Mouse (Mus musculus) cortical plate, adult 2 months (tissue): Measurements from ENCODE around the gene Vsir. TPM values are rescaled to one million over a fixed set of nuclear protein-coding genes. Genes with fewer than 3 reads are reported as not detected.

Experiments used
- H3K27ac ChIP-seq: fragments of 200-500 bp; 2 replicates; pipeline ENCODE4 v1.5.1; 2012; ENCODE audit warnings: low read length, control low read depth, inconsistent platforms; ENCODE audit not compliant: insufficient read depth
- H3K4me1 ChIP-seq: fragments of 200-500 bp; 2 replicates; pipeline ENCODE4 v1.6.1; 2011; ENCODE audit warnings: low read length; ENCODE audit not compliant: control insufficient read depth, insufficient read depth
- H3K4me3 ChIP-seq: fragments of 200-500 bp; 2 replicates; pipeline ENCODE4 v1.5.1; 2011; ENCODE audit warnings: mild to moderate bottlenecking, low read length, control low read depth; ENCODE audit not compliant: insufficient read depth
- CTCF ChIP-seq: fragments of 200-500 bp; IDR thresholded peaks from 2 replicates; pipeline ENCODE4 v1.5.1; 2011; ENCODE audit warnings: mild to moderate bottlenecking, control low read depth, low read length; ENCODE audit not compliant: insufficient read depth; ENCODE audit errors: extremely low read depth
- POLR2A ChIP-seq: fragments of 200-500 bp; IDR thresholded peaks from 2 replicates; pipeline ENCODE4 v1.6.1; 2011; ENCODE audit warnings: mild to moderate bottlenecking, low read length, control low read depth; ENCODE audit not compliant: insufficient read depth; ENCODE audit errors: extremely low read depth
- polyA plus RNA-seq: library from polyadenylated mRNA; depleted of rRNA; stranded (reverse); fragments of >200 nt; gene quantifications from 2 replicates; pipeline ENCODE4 v1.2.3, GENCODE M21; 2012

The Vsir gene
- polyA plus RNA-seq, 1 experiment = 37.6 TPM

- TF ChIP-seq CTCF (no peak), POLR2A (no peak)
- H3K4me1 ChIP-seq = peaks cover 5% of the 10 kb centered on the region; the same call in 1 of the 2 replicates
- no peak overlapping the region for H3K27ac ChIP-seq
- no peak overlapping the region for H3K4me3 ChIP-seq
These were observed 27.4 kb downstream of the Vsir start for GRCm38 (mm10) chr10:60373937-60374578.

- Histone ChIP-seq H3K4me1 (0 out of 2 replicates have a peak, but pooled peaks cover 1% of the 10 kb centered on the region), H3K27ac (no peak overlapping the region), H3K4me3 (no peak overlapping the region)
- TF ChIP-seq CTCF = no peak
- no peak for TF ChIP-seq POLR2A
These were observed 30.1 kb downstream of the Vsir start for GRCm38 (mm10) chr10:60376704-60377103.

GRCm38 (mm10) chr10:60379419-60379957 is 32.8 kb downstream of the Vsir start:
- no peak overlapping the region for H3K4me3 ChIP-seq
- H3K27ac ChIP-seq = no peak overlapping the region
- TF ChIP-seq POLR2A (no peak), CTCF (no peak)
- H3K4me1 ChIP-seq = no peaks in the 10 kb centered on the region

DNA sequence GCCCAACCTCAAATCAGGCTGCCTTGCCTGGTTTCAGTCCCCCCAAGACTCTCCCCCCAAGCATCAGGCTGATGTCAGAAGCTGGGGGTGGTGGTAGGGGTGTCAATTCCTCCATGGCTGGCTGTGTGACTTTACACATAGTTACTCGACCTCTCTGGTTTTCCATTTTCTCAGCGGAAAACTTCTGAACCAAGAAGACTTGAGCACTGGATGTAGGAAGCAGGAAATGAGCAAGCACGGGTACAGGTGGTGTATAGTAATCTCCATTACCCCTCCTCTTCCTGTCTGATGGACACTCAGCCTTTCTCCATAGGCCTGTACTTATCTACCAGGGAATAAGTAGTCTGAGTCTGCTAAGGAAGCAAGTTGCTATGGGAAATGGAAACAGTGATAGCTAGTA is 33.6 kb downstream of the Vsir start:
- Histone ChIP-seq H3K4me3 (no peak overlapping the region), H3K4me1 (no peaks in the 10 kb centered on the region), H3K27ac (no peak overlapping the region)
- no peak for TF ChIP-seq CTCF
- no peak for TF ChIP-seq POLR2A

DNA sequence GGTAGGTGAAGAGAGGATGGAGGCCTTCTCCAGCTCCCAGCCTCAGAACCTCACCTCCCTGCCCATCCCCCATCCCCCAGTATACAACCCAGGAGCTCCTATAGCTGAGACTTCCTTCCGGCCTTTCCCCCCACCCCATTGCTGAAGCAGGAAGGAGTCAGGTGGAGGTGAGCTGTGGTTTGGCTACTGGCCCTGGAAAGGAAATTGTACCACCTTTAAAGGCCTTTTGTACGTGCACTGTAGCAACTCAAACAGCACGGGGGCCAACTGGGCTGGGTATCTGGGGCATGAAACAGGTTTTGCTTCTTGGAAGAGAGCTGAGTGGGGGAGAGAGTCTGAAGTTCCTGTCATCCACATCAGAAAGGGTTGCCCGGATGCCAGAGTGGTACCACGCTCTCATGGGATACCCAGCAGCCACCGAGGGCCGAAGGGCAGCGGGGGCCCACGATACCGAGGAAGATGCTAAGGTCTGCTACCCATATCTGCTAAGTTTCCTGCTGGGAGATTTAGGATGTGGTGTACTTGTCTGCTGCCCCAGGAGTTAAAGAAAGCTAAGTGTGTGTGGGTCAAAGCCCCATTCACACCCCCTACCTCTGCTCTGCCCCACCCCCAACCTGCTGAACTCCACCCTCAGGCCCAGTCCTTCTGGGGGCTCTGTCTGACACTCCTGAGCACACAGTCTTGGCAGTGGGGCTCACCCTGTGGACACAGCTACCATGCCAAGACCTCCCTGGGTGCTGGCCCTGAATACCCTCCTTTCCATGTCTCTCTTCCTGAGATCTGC is 34.7 kb downstream of the Vsir start:
- Histone ChIP-seq H3K27ac (no peak overlapping the region), H3K4me3 (no peak overlapping the region)

DNA sequence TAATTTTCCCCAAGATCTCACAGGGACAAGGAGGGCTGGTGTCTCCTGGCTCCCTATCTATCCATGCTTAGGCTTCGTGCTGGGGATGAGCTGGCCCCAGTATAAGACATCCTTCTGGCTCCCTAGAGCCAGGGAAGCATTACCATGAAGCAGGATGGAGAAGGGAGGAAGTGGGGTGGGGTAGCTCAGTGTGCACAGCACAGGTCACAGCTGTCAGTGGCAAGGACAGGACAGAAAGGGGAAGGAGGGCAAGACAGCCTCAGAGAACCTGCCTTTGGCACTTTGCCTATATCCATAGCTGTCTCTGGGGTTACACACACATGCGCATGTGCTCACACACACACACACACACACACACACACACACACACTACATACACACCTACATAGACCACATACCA is 41.7 kb downstream of the Vsir start:
- Histone ChIP-seq H3K4me1 (no peaks in the 10 kb centered on the region), H3K27ac (no peak overlapping the region), H3K4me3 (no peak overlapping the region)
- TF ChIP-seq CTCF (no peak), POLR2A (no peak)

More for the DNA sequence above, 34.7 kb downstream of the Vsir start:
- no peaks in the 10 kb centered on the region for H3K4me1 ChIP-seq
- TF ChIP-seq CTCF (no peak), POLR2A (no peak)

DNA sequence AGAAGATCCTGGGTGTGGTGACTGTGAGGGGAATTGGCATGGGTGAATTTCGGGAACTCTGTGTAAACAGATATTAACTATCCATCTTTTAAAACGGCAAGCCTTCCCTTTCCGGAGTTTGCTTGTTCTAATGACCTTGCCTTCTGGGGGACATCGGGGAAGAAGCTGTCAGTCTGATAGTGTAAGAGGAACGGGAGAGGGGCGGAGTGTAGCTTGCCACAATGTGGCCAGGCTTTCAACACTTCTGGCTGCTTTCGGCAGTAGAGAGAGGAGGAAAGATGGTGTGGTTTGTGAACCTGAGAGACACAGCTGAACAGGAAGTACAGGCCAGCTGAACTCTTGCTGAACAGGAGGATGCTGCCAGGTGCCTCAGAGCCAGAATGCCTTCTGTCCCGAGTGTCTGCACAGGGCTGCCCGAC is 42.8 kb downstream of the Vsir start:
- Histone ChIP-seq H3K4me1 (no peaks in the 10 kb centered on the region), H3K4me3 (no peak overlapping the region), H3K27ac (no peak overlapping the region)
- TF ChIP-seq POLR2A (no peak), CTCF (no peak)

DNA sequence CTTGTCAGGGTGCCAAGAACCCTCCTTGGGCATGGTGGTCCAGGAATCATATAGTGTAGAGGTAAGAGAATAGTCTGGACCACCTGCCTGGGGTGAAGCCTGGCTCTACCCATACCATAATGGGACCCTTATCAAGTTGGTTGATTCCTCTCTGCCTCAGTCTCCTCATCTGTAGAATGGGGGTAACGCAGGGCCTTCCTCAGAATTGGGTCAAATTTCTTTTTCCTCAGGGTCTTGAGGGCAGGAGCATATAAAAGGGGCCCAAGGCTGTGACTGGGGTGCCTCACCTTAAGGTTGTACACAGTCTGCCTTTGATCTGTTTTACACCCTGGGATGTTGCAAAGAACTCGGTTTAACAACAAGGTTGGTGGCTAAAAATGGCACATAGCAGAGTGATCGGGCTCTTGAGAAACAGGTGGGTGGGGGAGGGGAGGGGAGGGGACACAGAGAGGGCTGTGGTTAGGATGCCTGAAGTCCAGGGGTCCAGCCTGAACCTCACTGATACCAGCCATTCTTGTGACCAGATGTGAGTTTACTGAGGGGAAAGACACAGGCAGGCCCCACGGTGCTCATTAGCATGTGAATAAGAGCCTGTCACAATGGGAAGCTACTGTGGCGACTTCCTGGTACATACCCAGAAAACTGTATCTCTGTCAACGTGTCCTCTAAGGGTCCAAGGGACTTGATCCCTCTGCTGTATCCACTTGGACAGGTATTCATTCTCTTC is 43.7 kb downstream of the Vsir start:
- Histone ChIP-seq H3K4me1 (no peaks in the 10 kb centered on the region), H3K4me3 (no peak overlapping the region), H3K27ac (no peak overlapping the region)
- no peak for TF ChIP-seq CTCF

DNA sequence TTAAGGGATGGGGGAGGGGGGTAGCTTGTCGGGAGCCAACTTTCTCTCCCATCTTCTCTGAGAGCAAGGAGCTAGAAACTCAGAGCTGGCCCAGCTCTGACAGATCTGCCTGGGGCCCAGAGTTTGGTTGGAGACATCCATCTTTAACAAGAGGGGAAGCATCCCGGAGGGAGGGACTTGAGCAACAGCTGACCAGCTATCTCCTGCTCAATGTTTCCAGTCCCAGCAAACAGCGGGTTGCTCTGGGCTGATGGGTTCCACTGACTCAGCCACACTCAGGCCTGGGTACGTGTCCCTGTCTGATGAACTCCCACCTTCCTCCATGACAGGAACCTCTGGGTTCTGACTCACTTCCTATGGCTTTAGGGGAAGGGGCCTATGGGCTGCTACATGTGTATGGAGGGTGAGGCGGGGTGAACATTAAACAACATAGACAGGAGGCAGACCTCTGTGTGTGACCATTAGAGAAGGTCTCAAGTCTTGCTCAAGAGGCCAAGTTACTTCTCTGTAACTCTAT is 44.3 kb downstream of the Vsir start:
- TF ChIP-seq CTCF (no peak), POLR2A (no peak)
- no peak overlapping the region for H3K4me3 ChIP-seq
- no peaks in the 10 kb centered on the region for H3K4me1 ChIP-seq
- H3K27ac ChIP-seq = no peak overlapping the region

GRCm38 (mm10) chr10:60391661-60392060 is 45.0 kb downstream of the Vsir start:
- Histone ChIP-seq H3K27ac (no peak overlapping the region), H3K4me3 (no peak overlapping the region), H3K4me1 (no peaks in the 10 kb centered on the region)
- no peak for TF ChIP-seq POLR2A
- no peak for TF ChIP-seq CTCF
